In genomic region chr2:148326414-148326813, GRCm38 (mm10) we compare ENCODE assay signal across 19 mouse cellular contexts.
DNase-seq lines count a peak whose midpoint lies in the region; ATAC-seq and TF ChIP-seq lines count a peak whose summit lies in the region.
"Had no signal": no experiment of that assay in that cellular context is flagged by ENCODE, and none has a peak within 500 bp of the region (broad histone marks: within the 10 kb centered on the region; RNA-seq: fewer than 3 reads in every experiment).

No protein-coding gene starts in this region.

- no peak for TF ChIP-seq CTCF in layer of hippocampus, adult 2 months (conservative IDR thresholded peaks at IDR 0.05)

- 23% methylated on average over 2 of the region's 2 CpGs for WGBS in embryonic facial prominence, embryonic 15.5 days
- WGBS in limb, embryonic 13.5 days, result 8% methylated on average over 2 of the region's 2 CpGs

- no peaks in the 10 kb centered on the region for H3K27me3 ChIP-seq in embryonic facial prominence, embryonic 15.5 days
- peaks cover 5% of the 10 kb centered on the region; the same call in 1 of the 2 replicates for H3K27me3 ChIP-seq in limb, embryonic 13.5 days
- H3K27me3 ChIP-seq: heart, embryonic 12.5 days; stomach, embryonic 15.5 days had no signal

- H3K4me3 ChIP-seq in layer of hippocampus, adult 2 months, result no peak overlapping the region
- H3K4me3 ChIP-seq in embryonic facial prominence, embryonic 15.5 days (replicated peaks), result no peak overlapping the region
- H3K4me3 ChIP-seq in limb, embryonic 13.5 days, result no peak overlapping the region
- H3K4me3 ChIP-seq: erythroblast, embryonic 14.5 days; heart, embryonic 12.5 days; stomach, embryonic 15.5 days had no signal

- peak; percentile 60 for ATAC-seq in embryonic facial prominence, embryonic 15.5 days (ENCODE audit: insufficient number of reproducible peaks, low FRiP score, low TSS enrichment, low read depth)
- ATAC-seq in limb, embryonic 13.5 days (ENCODE audit: low FRiP score, low read depth), result peak; percentile 71; the same call in 1 of the 2 replicates
- ATAC-seq: midbrain, embryonic 16.5 days had no signal

- DNase-seq in layer of hippocampus, adult 2 months (ENCODE audit: low spot score in 2 of 2), result no peak
- DNase-seq in layer of hippocampus, adult 9-11 months, result no peak
- peak; percentile 22 for DNase-seq in embryo, embryonic 10 days (ENCODE audit: low spot score)
- no peak for DNase-seq in spleen, adult 18-20 months
- DNase-seq in urinary bladder, postnatal 36 days (ENCODE audit: low spot score in 2 of 2), result no peak
- DNase-seq in spleen, postnatal 14 days (ENCODE audit: low spot score in 2 of 2), result no peak
- DNase-seq: cerebellum, adult 18-20 months; gastrocnemius, postnatal 36 days; heart, postnatal 4 days; kidney, adult 18-20 months; lung, postnatal 10 days; thymus, postnatal 36 days had no signal

- no peaks in the 10 kb centered on the region for H3K36me3 ChIP-seq in embryonic facial prominence, embryonic 15.5 days
- no peaks in the 10 kb centered on the region for H3K36me3 ChIP-seq in limb, embryonic 13.5 days
- H3K36me3 ChIP-seq: heart, embryonic 12.5 days; stomach, embryonic 15.5 days had no signal

- no peaks in the 10 kb centered on the region for H3K9me3 ChIP-seq in embryonic facial prominence, embryonic 15.5 days (replicated peaks)
- H3K9me3 ChIP-seq in limb, embryonic 13.5 days, result no peaks in the 10 kb centered on the region
- H3K9me3 ChIP-seq: heart, embryonic 12.5 days; stomach, embryonic 15.5 days had no signal

- H3K9ac ChIP-seq in embryonic facial prominence, embryonic 15.5 days, result no peak overlapping the region
- H3K9ac ChIP-seq in limb, embryonic 13.5 days, result no peak overlapping the region
- H3K9ac ChIP-seq: heart, embryonic 12.5 days; liver, embryonic 14.5 days; stomach, embryonic 15.5 days had no signal

- no peak overlapping the region for H3K4me2 ChIP-seq in embryonic facial prominence, embryonic 15.5 days (replicated peaks)
- peak overlapping the region; percentile 21; the same call in 1 of the 2 replicates for H3K4me2 ChIP-seq in limb, embryonic 13.5 days (replicated peaks)
- H3K4me2 ChIP-seq: heart, embryonic 12.5 days; stomach, embryonic 15.5 days had no signal

- peaks cover 25% of the 10 kb centered on the region for H3K4me1 ChIP-seq in embryonic facial prominence, embryonic 15.5 days
- peaks cover 13% of the 10 kb centered on the region for H3K4me1 ChIP-seq in limb, embryonic 13.5 days
- H3K4me1 ChIP-seq: heart, embryonic 12.5 days; stomach, embryonic 15.5 days had no signal

- peak overlapping the region; percentile 47; the same call in 1 of the 2 replicates for H3K27ac ChIP-seq in layer of hippocampus, adult 2 months
- no peak overlapping the region; the same call in 1 of the 2 replicates for H3K27ac ChIP-seq in embryonic facial prominence, embryonic 15.5 days (replicated peaks)
- H3K27ac ChIP-seq in limb, embryonic 13.5 days, result no peak overlapping the region
- H3K27ac ChIP-seq: liver, embryonic 14.5 days; stomach, embryonic 15.5 days had no signal
